Mouse (Mus musculus): ENCODE measurements around the gene Slc4a5.

DNA sequence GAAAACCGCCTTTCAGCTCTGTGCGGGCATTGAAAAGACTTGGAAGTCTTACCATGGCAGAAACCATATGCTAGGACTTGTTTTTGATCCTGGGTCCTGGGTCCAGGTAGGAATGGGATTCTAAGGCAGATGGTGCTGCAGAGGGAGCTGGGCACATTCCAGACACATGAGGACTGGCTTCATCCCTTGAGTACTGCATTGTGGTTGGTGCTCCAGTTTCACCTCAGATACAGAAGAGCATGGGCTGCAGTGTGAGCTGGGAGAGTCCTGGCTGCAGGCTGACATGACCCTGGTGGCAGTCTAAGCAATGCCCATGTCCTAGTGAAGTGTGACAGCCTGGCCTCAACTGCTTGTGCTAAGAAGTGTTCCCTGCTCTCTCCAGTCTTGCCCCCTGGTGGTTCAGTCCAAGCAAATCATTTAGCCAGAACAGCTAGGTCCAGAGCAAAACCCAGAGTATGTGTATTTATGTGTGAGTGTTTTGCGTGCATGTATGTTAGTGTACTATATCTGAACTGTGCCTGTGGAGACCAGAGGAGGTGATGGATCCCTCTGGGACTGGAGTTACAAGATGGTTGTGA, 34.7 kb upstream of the Slc4a5 start:
- TF ChIP-seq CTCF (IDR thresholded peaks at IDR 0.05; ENCODE audit: low read depth) = peak; percentile 59
- no peak for TF ChIP-seq EP300 (IDR thresholded peaks at IDR 0.05; ENCODE audit: low read depth)
